Mouse (Mus musculus) cortical plate, adult 2 months (tissue): ENCODE results near the gene 6030498E09Rik. TPM values are rescaled to one million over a fixed set of nuclear protein-coding genes. Genes with fewer than 3 reads are reported as not detected.

ENCODE experiments used
- H3K27ac ChIP-seq: fragments of 200-500 bp; 2 replicates; pipeline ENCODE4 v1.5.1; 2012; ENCODE audit warnings: low read length, control low read depth, inconsistent platforms; ENCODE audit not compliant: insufficient read depth
- H3K4me1 ChIP-seq: fragments of 200-500 bp; 2 replicates; pipeline ENCODE4 v1.6.1; 2011; ENCODE audit warnings: low read length; ENCODE audit not compliant: control insufficient read depth, insufficient read depth
- H3K4me3 ChIP-seq: fragments of 200-500 bp; 2 replicates; pipeline ENCODE4 v1.5.1; 2011; ENCODE audit warnings: mild to moderate bottlenecking, low read length, control low read depth; ENCODE audit not compliant: insufficient read depth
- CTCF ChIP-seq: fragments of 200-500 bp; IDR thresholded peaks from 2 replicates; pipeline ENCODE4 v1.5.1; 2011; ENCODE audit warnings: mild to moderate bottlenecking, control low read depth, low read length; ENCODE audit not compliant: insufficient read depth; ENCODE audit errors: extremely low read depth
- POLR2A ChIP-seq: fragments of 200-500 bp; IDR thresholded peaks from 2 replicates; pipeline ENCODE4 v1.6.1; 2011; ENCODE audit warnings: mild to moderate bottlenecking, low read length, control low read depth; ENCODE audit not compliant: insufficient read depth; ENCODE audit errors: extremely low read depth
- polyA plus RNA-seq: library from polyadenylated mRNA; depleted of rRNA; stranded (reverse); fragments of >200 nt; gene quantifications from 2 replicates; pipeline ENCODE4 v1.2.3, GENCODE M21; 2012; rRNA removed

Gene 6030498E09Rik
- polyA plus RNA-seq, 1 experiment: not detected

- TF ChIP-seq POLR2A (no peak), CTCF (no peak)
- H3K27ac ChIP-seq: no peak overlapping the region
Measured at GRCm38 (mm10) chrX:38958571-38958970, 186.1 kb downstream of the 6030498E09Rik start.

GRCm38 (mm10) chrX:38996265-38996664 is 223.8 kb downstream of the 6030498E09Rik start:
- H3K27ac ChIP-seq: no peak overlapping the region
- H3K4me3 ChIP-seq: no peak overlapping the region
- no peaks in the 10 kb centered on the region for H3K4me1 ChIP-seq
- TF ChIP-seq POLR2A (no peak), CTCF (no peak)

More at GRCm38 (mm10) chrX:38958571-38958970, 186.1 kb downstream of the 6030498E09Rik start:
- no peak overlapping the region for H3K4me3 ChIP-seq
- no peaks in the 10 kb centered on the region for H3K4me1 ChIP-seq

Other genes with a start within 250 kb of the 6030498E09Rik start
- 13.4 and 14.0 TPM in 2 replicates for gene Cul4b, start 196.5 kb upstream of the 6030498E09Rik start, polyA plus RNA-seq
- 77.7 and 78.6 TPM in 2 replicates for gene Mcts1, start 172.1 kb upstream of the 6030498E09Rik start, polyA plus RNA-seq
- gene C1galt1c1, start 137.6 kb upstream of the 6030498E09Rik start, polyA plus RNA-seq: 29.1 and 31.8 TPM in 2 replicates